Mouse (Mus musculus) inflammation-experienced regulatory T-cells, adult 16 weeks (primary cell): ENCODE results near the gene Grm8. TPM values are rescaled to one million over a fixed set of nuclear protein-coding genes. Genes with fewer than 3 reads are reported as not detected.

Source experiments
- polyA plus RNA-seq: library from polyadenylated mRNA; unstranded; fragments of 100-300 nt; shearing (Covaris generic); gene quantifications from one replicate; pipeline ENCODE4 v1.2.1, GENCODE M21; 2017

The Grm8 gene
- polyA plus RNA-seq = not detected

GRCm38 (mm10) chr6:28135001-28135401 lies at the start of gene Grm8:
Gene Grm8, minus strand, starts transcription at chr6:28135178.

